Mouse (Mus musculus) large intestine, adult 2 months (tissue): ENCODE results near the gene Pnpla1. TPM values are rescaled to one million over a fixed set of nuclear protein-coding genes. Genes with fewer than 3 reads are reported as not detected.
A peak's percentile ranks its signal among the peaks of the same experiment; 100 is the strongest.

Source experiments
- DNase-seq: peaks from one replicate; pipeline ENCODE4 v3.0.0-alpha.2; 2012; ENCODE audit warnings: low read depth, low spot score
- WGBS: fragments of 180-500 bp; shearing (Covaris S2); methylation state at CpG from one replicate; pipeline ENCODE4 v1.1.7; 2018; 5-methylcytosine and 5-hydroxymethylcytosine counted together
- polyA plus RNA-seq: library from polyadenylated mRNA; depleted of rRNA; stranded (reverse); fragments of >200 nt; gene quantifications from 2 replicates; pipeline ENCODE4 v1.2.3, GENCODE M21; 2012

Gene Pnpla1
- polyA plus RNA-seq, 1 experiment = 1.0 TPM

GRCm38 (mm10) chr17:28913200-28913599 lies 55.0 kb downstream of the Pnpla1 start:
- peak; percentile 92 for DNase-seq
- 12% methylated on average over 5 of the region's 5 CpGs for WGBS

GRCm38 (mm10) chr17:28913940-28914339 lies 55.7 kb downstream of the Pnpla1 start:
- 31% methylated on average over 6 of the region's 6 CpGs for WGBS
- no peak for DNase-seq

- DNase-seq = no peak
- WGBS = 39% methylated on average over 12 of the region's 12 CpGs
These were observed 56.9 kb downstream of the Pnpla1 start, which contains the start of gene 4930539E08Rik for GRCm38 (mm10) chr17:28915060-28915628. Gene 4930539E08Rik (minus strand): TSS chr17:28915324.

- WGBS = 90% methylated on average over 1 of the region's 1 CpGs
- DNase-seq = no peak
These were observed 58.3 kb downstream of the Pnpla1 start for GRCm38 (mm10) chr17:28916520-28916919.

GRCm38 (mm10) chr17:28921086-28921485 lies 62.9 kb downstream of the Pnpla1 start:
- no peak for DNase-seq
- 82% methylated on average over 8 of the region's 8 CpGs for WGBS

GRCm38 (mm10) chr17:28922096-28922495 lies 63.9 kb downstream of the Pnpla1 start:
- 56% methylated on average over 6 of the region's 6 CpGs for WGBS
- DNase-seq = no peak

GRCm38 (mm10) chr17:28924957-28925595 lies 66.9 kb downstream of the Pnpla1 start:
- WGBS = 81% methylated on average over 8 of the region's 8 CpGs

GRCm38 (mm10) chr17:28926380-28926779 lies 68.2 kb downstream of the Pnpla1 start:
- WGBS = 19% methylated on average over 13 of the region's 13 CpGs
- peak; percentile 53 for DNase-seq

More at GRCm38 (mm10) chr17:28924957-28925595, 66.9 kb downstream of the Pnpla1 start:
- no peak for DNase-seq

GRCm38 (mm10) chr17:28926866-28927635 lies 68.8 kb downstream of the Pnpla1 start:
- no peak for DNase-seq
- 37% methylated on average over 15 of the region's 15 CpGs for WGBS

- peak; percentile 52 for DNase-seq
- 20% methylated on average over 9 of the region's 9 CpGs for WGBS
These were observed 69.8 kb downstream of the Pnpla1 start for GRCm38 (mm10) chr17:28928004-28928403.

GRCm38 (mm10) chr17:28929369-28929768 lies 71.2 kb downstream of the Pnpla1 start:
- no peak for DNase-seq
- WGBS = 49% methylated on average over 4 of the region's 4 CpGs

GRCm38 (mm10) chr17:28930392-28931074 lies 72.3 kb downstream of the Pnpla1 start:
- peak; percentile 84 for DNase-seq
- WGBS = 5% methylated on average over 14 of the region's 14 CpGs

GRCm38 (mm10) chr17:28931436-28932211 lies 73.4 kb downstream of the Pnpla1 start:
- DNase-seq = no peak
- WGBS = 77% methylated on average over 18 of the region's 18 CpGs

- no peak for DNase-seq
- WGBS = 78% methylated on average over 4 of the region's 4 CpGs
These were observed 74.1 kb downstream of the Pnpla1 start for GRCm38 (mm10) chr17:28932274-28932673.

GRCm38 (mm10) chr17:28934120-28934916 lies 76.1 kb downstream of the Pnpla1 start:
- WGBS = 69% methylated on average over 19 of the region's 19 CpGs
- no peak for DNase-seq

- 91% methylated on average over 7 of the region's 7 CpGs for WGBS
- DNase-seq = no peak
These were observed 77.9 kb downstream of the Pnpla1 start for GRCm38 (mm10) chr17:28936133-28936532.

GRCm38 (mm10) chr17:28936622-28937345 lies 78.6 kb downstream of the Pnpla1 start:
- 83% methylated on average over 10 of the region's 10 CpGs for WGBS
- DNase-seq = no peak
